In genomic region chr4:135373299-135373698, GRCm38 (mm10) we compare ENCODE assay signal across 19 mouse cellular contexts. TPM values are rescaled to one million over a fixed set of nuclear protein-coding genes. Genes with fewer than 3 reads are reported as not detected.
DNase-seq lines count a peak whose midpoint lies in the region; ATAC-seq and TF ChIP-seq lines count a peak whose summit lies in the region.
"Had no signal": no experiment of that assay in that cellular context is flagged by ENCODE, and none has a peak within 500 bp of the region (broad histone marks: within the 10 kb centered on the region; RNA-seq: fewer than 3 reads in every experiment).

No protein-coding gene starts in this region.

- H3K4me3 ChIP-seq in layer of hippocampus, adult 2 months = no peak overlapping the region
- no peak overlapping the region for H3K4me3 ChIP-seq in E14TG2a.4 (replicated peaks; ENCODE audit: low read length)
- no peak overlapping the region for H3K4me3 ChIP-seq in MEL (ENCODE audit: control insufficient read depth in 1 of 2, insufficient read depth in 1 of 2, low read depth in 2 of 2, low read length in 2 of 2)
- no peak overlapping the region for H3K4me3 ChIP-seq in forebrain, embryonic 11.5 days (ENCODE audit: low read depth, low read length)
- H3K4me3 ChIP-seq: erythroblast, embryonic 14.5 days; hindbrain, embryonic 15.5 days; left cerebral cortex, adult 2 months; limb, embryonic 12.5 days had no signal

- H3K4me1 ChIP-seq in E14TG2a.4 (replicated peaks; ENCODE audit: low read depth, low read length) (no peaks in the 10 kb centered on the region), MEL (ENCODE audit: control insufficient read depth in 1 of 2, insufficient read depth in 2 of 2, low read length in 2 of 2) (no peaks in the 10 kb centered on the region)
- no peaks in the 10 kb centered on the region for H3K4me1 ChIP-seq in forebrain, embryonic 11.5 days (replicated peaks; ENCODE audit: control insufficient read depth, insufficient read depth, low read length)
- H3K4me1 ChIP-seq: hindbrain, embryonic 15.5 days had no signal

- no peak overlapping the region for H3K9ac ChIP-seq in MEL (ENCODE audit: control insufficient read depth, low read depth, low read length, poor library complexity, severe bottlenecking)
- no peak overlapping the region for H3K9ac ChIP-seq in forebrain, embryonic 11.5 days (ENCODE audit: low read length)
- H3K9ac ChIP-seq: forebrain, postnatal 0 days; hindbrain, embryonic 15.5 days; limb, embryonic 12.5 days had no signal

- H3K27ac ChIP-seq in layer of hippocampus, adult 2 months = no peak overlapping the region
- H3K27ac ChIP-seq in MEL (ENCODE audit: control insufficient read depth, low read depth, low read length) = no peak overlapping the region
- no peak overlapping the region for H3K27ac ChIP-seq in forebrain, embryonic 11.5 days (ENCODE audit: low read depth, low read length)
- H3K27ac ChIP-seq: hindbrain, embryonic 15.5 days; left cerebral cortex, adult 2 months; limb, embryonic 12.5 days had no signal

- H3K4me2 ChIP-seq in forebrain, embryonic 11.5 days (ENCODE audit: low read depth, low read length, severe bottlenecking) = no peak overlapping the region
- H3K4me2 ChIP-seq: hindbrain, embryonic 15.5 days; limb, embryonic 12.5 days had no signal

- no peak for TF ChIP-seq POLR2A in MEL (IDR thresholded peaks at IDR 0.05; ENCODE audit: control insufficient read depth in 1 of 2, insufficient read depth in 1 of 2, low read depth in 1 of 2, low read length in 2 of 2, poor library complexity in 1 of 2)

- TF ChIP-seq EP300 in MEL (IDR thresholded peaks at IDR 0.05; ENCODE audit: low read depth in 1 of 2, low read length in 2 of 2) = no peak

- WGBS in forebrain, embryonic 11.5 days = 81% methylated on average over 5 of the region's 5 CpGs

- ATAC-seq in forebrain, embryonic 11.5 days (replicated peaks; ENCODE audit: low FRiP score) = no peak
- ATAC-seq: forebrain, postnatal 0 days had no signal

- H3K27me3 ChIP-seq in E14TG2a.4 (ENCODE audit: insufficient read depth, low read length) = no peaks in the 10 kb centered on the region
- peaks cover 0 to 2% of the 10 kb centered on the region in 2 experiments; a peak in 2 of 4 replicates for H3K27me3 ChIP-seq in MEL (ENCODE audit: control insufficient read depth in 1 of 2, insufficient read depth in 2 of 2, low read length in 2 of 2)
- no peaks in the 10 kb centered on the region for H3K27me3 ChIP-seq in forebrain, embryonic 11.5 days (ENCODE audit: control insufficient read depth, insufficient read depth, low read length)
- H3K27me3 ChIP-seq: hindbrain, embryonic 15.5 days; limb, embryonic 12.5 days had no signal

- H3K9me3 ChIP-seq in E14TG2a.4 (ENCODE audit: low read length) (peaks cover 12% of the 10 kb centered on the region), MEL (replicated peaks; ENCODE audit: insufficient read depth, low read length) (no peaks in the 10 kb centered on the region)
- peaks cover 2% of the 10 kb centered on the region; the same call in 1 of the 2 replicates for H3K9me3 ChIP-seq in forebrain, embryonic 11.5 days (ENCODE audit: control insufficient read depth, low read length)
- H3K9me3 ChIP-seq: hindbrain, embryonic 15.5 days had no signal

- TF ChIP-seq RAD21 in MEL (IDR thresholded peaks at IDR 0.05; ENCODE audit: low read depth, low read length) = no peak

- H3K36me3 ChIP-seq in E14TG2a.4 (ENCODE audit: insufficient read depth, low read length) (no peaks in the 10 kb centered on the region), MEL (ENCODE audit: control insufficient read depth in 1 of 2, insufficient read depth in 2 of 2, low read length in 2 of 2) (no peaks in the 10 kb centered on the region)
- H3K36me3 ChIP-seq in forebrain, embryonic 11.5 days (ENCODE audit: control insufficient read depth, insufficient read depth, low read length) = no peaks in the 10 kb centered on the region
- H3K36me3 ChIP-seq: hindbrain, embryonic 15.5 days; limb, embryonic 12.5 days had no signal

- no peaks in the 10 kb centered on the region for H3K79me2 ChIP-seq in MEL (ENCODE audit: control insufficient read depth, insufficient read depth, low read length, poor library complexity)

- peak; percentile 33 for TF ChIP-seq CTCF in layer of hippocampus, adult 2 months (conservative IDR thresholded peaks at IDR 0.05)
- peak; percentile 79 for TF ChIP-seq CTCF in E14TG2a.4 (conservative IDR thresholded peaks at IDR 0.05; ENCODE audit: low read length)
- peak; percentile 34 to 45 (median 37); a peak in 4 of 6 replicates for TF ChIP-seq CTCF in MEL (IDR thresholded peaks at IDR 0.05 in 2 of 3, conservative IDR thresholded peaks at IDR 0.05 in 1 of 3; ENCODE audit: control insufficient read depth in 1 of 3, insufficient read depth in 1 of 3, low read depth in 2 of 3, low read length in 3 of 3, poor library complexity in 1 of 3, severe bottlenecking in 1 of 3)

- no peak for DNase-seq in layer of hippocampus, adult 2 months (ENCODE audit: low spot score in 2 of 2)
- DNase-seq in layer of hippocampus, postnatal 10 days (ENCODE audit: low spot score in 2 of 2) = no peak
- peak; percentile 31 for DNase-seq in MEL (ENCODE audit: low read depth, low spot score)
- DNase-seq in naive thymus-derived CD4-positive, alpha-beta T cell, adult 2 months (ENCODE audit: low read depth) = peak; percentile 37
- DNase-seq in forebrain, embryonic 11.5 days (ENCODE audit: low spot score) = no peak
- DNase-seq in retina, embryonic 14.5 days (ENCODE audit: low spot score) = no peak
- DNase-seq: adrenal gland, postnatal 10 days; cerebellum, postnatal 14 days; forebrain, postnatal 0 days; gastrocnemius, postnatal 10 days; right cerebral cortex, adult 18-20 months; spleen, adult 18-20 months had no signal

TF ChIP-seq in MEL, 35 proteins besides CTCF, POLR2A, EP300 and RAD21:
- TF ChIP-seq ZMIZ1 (IDR thresholded peaks at IDR 0.05; ENCODE audit: low read depth, low read length) (no peak), SMC3 (IDR thresholded peaks at IDR 0.05; ENCODE audit: low read depth, low read length) (0 out of 2 replicates have a peak, but pooled peaks have one; percentile 34)

RNA-seq across cellular contexts. Expression of gene Srrm1, which starts 20.2 kb away (rescaled TPM):
- 100 to 1,000 TPM; 136 to 153 TPM for total RNA-seq in layer of hippocampus, adult 2 months (2021)
- total RNA-seq in layer of hippocampus, postnatal 10 days (2021) = 100 to 1,000 TPM; 131 to 153 TPM
- total RNA-seq in MEL (2012; rRNA removed) = 26.9 and 29.4 TPM in 2 replicates
- 100 to 1,000 TPM; 138 to 285 TPM for polyA plus RNA-seq in MEL (2012; ENCODE audit: insufficient read depth in 1 of 2, insufficient read length in 2 of 2, low read depth in 1 of 2, low replicate concordance in 2 of 2, missing spikeins in 1 of 2)
- 212 and 241 TPM in 2 replicates for polyA plus RNA-seq in forebrain, embryonic 11.5 days (2014; fragmentation: Nextera tagmentation; extraction: Ambion mirVana)

RNA-seq across cellular contexts. Expression of gene Ncmap, which starts 24.7 kb away (rescaled TPM):
- under 1 TPM; 0.39 to 0.92 TPM for total RNA-seq in layer of hippocampus, adult 2 months (2021)
- total RNA-seq in layer of hippocampus, postnatal 10 days (2021) = 1 to 10 TPM in 1 of 2 experiments, under 1 TPM in 1; 0.82 to 1.2 TPM
- total RNA-seq in MEL (2012; rRNA removed) = 0.08 TPM in 1 of 2 replicates, not detected in the other
- under 1 TPM in 1 of 2 experiments, not detected in 1; 0.22 TPM for polyA plus RNA-seq in MEL (2012; ENCODE audit: insufficient read depth in 1 of 2, insufficient read length in 2 of 2, low read depth in 1 of 2, low replicate concordance in 2 of 2, missing spikeins in 1 of 2)
- 0.20 and 0.43 TPM in 2 replicates for polyA plus RNA-seq in forebrain, embryonic 11.5 days (2014; fragmentation: Nextera tagmentation; extraction: Ambion mirVana)
- total RNA-seq: heart, adult 8-10 months; monocyte, adult 5-6 weeks had no signal
- polyA plus RNA-seq: erythroblast, embryonic 14.5 days had no signal

Comparison
In these comparisons a context has a peak if more than half of its experiments do, and no peak if none do; other contexts are left out.
1. DNase-seq: peak in MEL (single experiment) and naive thymus-derived CD4-positive, alpha-beta T cell, adult 2 months (single experiment); none in layer of hippocampus, adult 2 months (0 of 2), layer of hippocampus, postnatal 10 days (0 of 2), forebrain, embryonic 11.5 days (single experiment) and retina, embryonic 14.5 days (single experiment).
2. Peak in every context shown above with its lines, with median percentiles within 50 percentile points of each other: CTCF ChIP-seq.